ENCODE assay signal across 20 mouse cellular contexts in the genomic region with DNA sequence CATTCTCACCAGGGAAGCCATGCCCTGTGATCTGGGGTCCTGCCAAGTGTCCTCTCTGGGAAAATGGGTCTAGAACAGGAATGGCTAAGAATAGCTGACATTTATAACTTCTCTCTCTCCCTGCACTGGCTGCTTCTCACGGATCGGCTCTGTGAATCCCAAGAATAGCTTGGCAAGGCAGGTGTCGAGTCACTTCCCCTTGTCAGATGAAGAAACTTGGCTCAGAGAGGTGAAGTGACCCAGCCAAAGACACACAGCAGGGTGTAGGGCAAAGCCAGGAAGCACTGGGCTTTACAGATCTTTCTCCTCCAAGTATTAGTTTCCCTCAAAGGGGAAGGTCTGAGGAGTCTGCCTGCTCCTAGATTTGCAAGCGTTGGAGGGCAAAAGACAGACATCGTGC. TPM values are rescaled to one million over a fixed set of nuclear protein-coding genes. Genes with fewer than 3 reads are reported as not detected.
DNase-seq lines count a peak whose midpoint lies in the region; ATAC-seq and TF ChIP-seq lines count a peak whose summit lies in the region.
"Had no signal": no experiment of that assay in that cellular context is flagged by ENCODE, and none has a peak within 500 bp of the region (broad histone marks: within the 10 kb centered on the region; RNA-seq: fewer than 3 reads in every experiment).

No protein-coding gene starts in this region.

- peak; percentile 50; the same call in 1 of the 2 replicates for ATAC-seq in cerebellum, adult (ENCODE audit: insufficient number of reproducible peaks, low FRiP score, low TSS enrichment)
- no peak for ATAC-seq in lung, postnatal 0 days
- ATAC-seq: forebrain, embryonic 15.5 days; midbrain, embryonic 15.5 days had no signal

- H3K9ac ChIP-seq in lung, postnatal 0 days (replicated peaks; ENCODE audit: low read depth) = no peak overlapping the region
- H3K9ac ChIP-seq: forebrain, embryonic 15.5 days; heart, embryonic 15.5 days; liver, embryonic 13.5 days; midbrain, embryonic 15.5 days; neural tube, embryonic 13.5 days had no signal

- no peak for DNase-seq in cerebellum, postnatal 4 days (ENCODE audit: low spot score in 2 of 2)
- no peak for DNase-seq in layer of hippocampus, adult 2 months (ENCODE audit: low spot score in 2 of 2)
- DNase-seq in layer of hippocampus, postnatal 36 days = no peak
- DNase-seq in cerebellum, adult 18-20 months = peak; percentile 77 to 82
- DNase-seq in cerebellum, postnatal 14 days = peak; percentile 69 to 83
- no peak for DNase-seq in lung, postnatal 0 days (ENCODE audit: low spot score)
- DNase-seq in MN1 (ENCODE audit: low spot score) = no peak
- DNase-seq: adrenal gland, postnatal 14 days; kidney, adult 2 months; kidney, postnatal 14 days; liver, embryonic 13.5 days; lung, adult 2 months; right cerebral cortex, postnatal 4 days had no signal

- H3K27ac ChIP-seq in layer of hippocampus, adult 2 months = peak overlapping the region; percentile 68
- H3K27ac ChIP-seq in lung, postnatal 0 days (ENCODE audit: low read length) = no peak overlapping the region
- H3K27ac ChIP-seq: embryonic facial prominence, embryonic 10.5 days; forebrain, embryonic 15.5 days; heart, embryonic 15.5 days; liver, embryonic 13.5 days; midbrain, embryonic 15.5 days; neural tube, embryonic 13.5 days had no signal

- 78% methylated on average over 5 of the region's 5 CpGs for WGBS in lung, postnatal 0 days

- H3K4me1 ChIP-seq in lung, postnatal 0 days (ENCODE audit: insufficient read depth, low read depth, low read length) = no peaks in the 10 kb centered on the region
- H3K4me1 ChIP-seq: liver, embryonic 13.5 days; megakaryocyte, embryonic 14.5 days had no signal

- no peak for TF ChIP-seq CTCF in layer of hippocampus, adult 2 months (conservative IDR thresholded peaks at IDR 0.05)
- no peak for TF ChIP-seq CTCF in lung, postnatal 0 days (IDR thresholded peaks at IDR 0.05)

- TF ChIP-seq EP300 in lung, postnatal 0 days (IDR thresholded peaks at IDR 0.05) = no peak

- H3K9me3 ChIP-seq in lung, postnatal 0 days (ENCODE audit: low read length) = no peaks in the 10 kb centered on the region
- H3K9me3 ChIP-seq: forebrain, embryonic 15.5 days; heart, embryonic 15.5 days; midbrain, embryonic 15.5 days had no signal

- H3K27me3 ChIP-seq in lung, postnatal 0 days (replicated peaks; ENCODE audit: insufficient read depth, low read length) = no peaks in the 10 kb centered on the region
- H3K27me3 ChIP-seq: forebrain, embryonic 15.5 days; midbrain, embryonic 15.5 days had no signal

- no peak overlapping the region for H3K4me3 ChIP-seq in layer of hippocampus, adult 2 months
- no peak overlapping the region for H3K4me3 ChIP-seq in lung, postnatal 0 days (ENCODE audit: low read depth, low read length)
- H3K4me3 ChIP-seq: embryonic facial prominence, embryonic 10.5 days; forebrain, embryonic 15.5 days; heart, embryonic 15.5 days; liver, embryonic 13.5 days; megakaryocyte, embryonic 14.5 days; midbrain, embryonic 15.5 days; neural tube, embryonic 13.5 days had no signal

- no peaks in the 10 kb centered on the region for H3K36me3 ChIP-seq in lung, postnatal 0 days (ENCODE audit: insufficient read depth, low read length)
- H3K36me3 ChIP-seq: embryonic facial prominence, embryonic 10.5 days; forebrain, embryonic 15.5 days; heart, embryonic 15.5 days; liver, embryonic 13.5 days; midbrain, embryonic 15.5 days had no signal

- no peak overlapping the region for H3K4me2 ChIP-seq in lung, postnatal 0 days (replicated peaks; ENCODE audit: low read depth, low read length)
- H3K4me2 ChIP-seq: forebrain, embryonic 15.5 days; heart, embryonic 15.5 days; liver, embryonic 13.5 days; midbrain, embryonic 15.5 days; neural tube, embryonic 13.5 days had no signal

RNA-seq across cellular contexts. Expression of a gene that starts 44.1 kb away (rescaled TPM):
- 100 to 1,000 TPM; 233 to 235 TPM for total RNA-seq in layer of hippocampus, adult 2 months (2021)
- 100 to 1,000 TPM; 224 to 226 TPM for total RNA-seq in layer of hippocampus, postnatal 36 days (2021)
- 0.11 and 0.13 TPM in 2 replicates for polyA plus RNA-seq in lung, postnatal 0 days (2015; fragmentation: Nextera tagmentation; extraction: Ambion mirVana)

Comparison
In these comparisons a context has a peak if more than half of its experiments do, and no peak if none do; other contexts are left out.
1. DNase-seq: peak in cerebellum, adult 18-20 months (2 of 2) and cerebellum, postnatal 14 days (2 of 2); none in cerebellum, postnatal 4 days (0 of 2), layer of hippocampus, adult 2 months (0 of 2), layer of hippocampus, postnatal 36 days (0 of 2), lung, postnatal 0 days (single experiment) and MN1 (single experiment).